Mouse (Mus musculus) liver, postnatal 0 days (tissue): ENCODE results near the gene Gm9887.
A peak's percentile ranks its signal among the peaks of the same experiment; 100 is the strongest.

Source experiments
- CTCF ChIP-seq: sonication (generic); IDR thresholded peaks from 2 replicates; pipeline ENCODE4 v1.5.1; 2016; ENCODE audit warnings: antibody characterized with exemption, low read depth
- EP300 ChIP-seq: IDR thresholded peaks from 2 replicates; pipeline ENCODE4 v1.6.1; 2016; ENCODE audit warnings: antibody characterized with exemption, low read depth, mild to moderate bottlenecking

DNA sequence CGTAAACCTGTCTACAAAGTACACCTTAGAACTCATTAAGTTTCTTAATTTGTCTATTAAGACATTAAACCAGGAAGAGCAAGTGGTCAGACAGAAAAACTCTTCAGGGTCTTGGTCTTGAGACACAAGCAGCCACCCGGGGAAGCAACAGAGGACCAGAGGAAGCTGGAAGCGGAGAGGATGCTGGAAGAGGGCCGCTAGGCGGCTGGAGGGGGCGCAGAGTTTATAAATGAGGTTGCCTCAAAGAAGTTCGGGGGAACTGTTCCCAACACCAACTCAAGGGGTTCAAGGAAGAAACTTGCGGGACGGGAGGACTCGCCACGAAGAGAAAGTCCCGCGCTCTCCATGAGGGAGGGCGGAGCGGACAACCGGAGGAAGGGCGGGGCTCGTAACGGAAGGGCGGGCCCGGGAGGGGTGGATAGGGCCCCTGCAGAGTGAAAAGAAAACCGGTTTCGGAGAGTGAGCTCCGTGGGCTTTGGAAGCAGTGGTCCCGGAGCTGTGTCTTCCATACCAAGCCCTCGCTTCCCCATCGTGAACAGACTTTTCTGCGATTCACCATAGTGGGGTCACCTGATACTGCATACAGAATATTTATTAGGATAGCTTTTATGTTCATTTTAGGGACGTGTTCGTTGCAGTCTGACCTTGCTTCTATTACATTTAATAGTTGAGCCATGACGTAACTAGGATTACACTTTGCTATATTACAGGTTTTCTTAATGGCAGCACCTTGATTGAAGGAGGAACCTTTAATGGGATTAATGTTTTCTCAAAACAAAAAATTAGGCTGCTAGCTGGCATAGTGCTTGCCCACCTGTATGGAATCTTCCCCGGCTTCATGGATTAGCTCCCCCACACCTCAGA is 8.1 kb downstream of the Gm9887 start:
- TF ChIP-seq CTCF = peak; percentile 15; the same call in 1 of the 2 replicates
- no peak; the same call in 1 of the 2 replicates for TF ChIP-seq EP300
